Mouse (Mus musculus): ENCODE data around the gene Adamts12. TPM values are rescaled to one million over a fixed set of nuclear protein-coding genes. Genes with fewer than 3 reads are reported as not detected.

Gene Adamts12
- total RNA-seq, 2 experiments from 2014 or later, result 5.2 to 6.5 TPM

DNA sequence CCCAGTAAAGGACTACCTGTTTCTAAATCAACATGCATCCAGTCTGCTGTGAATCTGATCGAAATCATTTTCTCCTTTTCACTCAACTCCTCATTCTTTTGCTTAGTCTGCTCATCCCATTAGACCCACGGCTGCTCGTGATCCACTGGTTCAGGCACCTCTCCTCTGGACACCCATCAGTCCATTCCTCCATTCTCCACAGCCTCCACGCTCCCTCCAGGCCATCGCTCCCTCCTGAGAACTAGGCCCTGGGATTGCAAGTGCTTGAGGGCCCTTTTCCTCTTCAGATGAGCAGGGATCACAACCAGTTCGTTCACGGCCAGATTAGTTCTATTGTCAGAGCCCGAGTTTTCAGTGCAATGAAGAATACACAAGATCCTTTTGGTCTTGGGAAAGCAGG lies 316.0 kb downstream of the Adamts12 start:
- intact Hi-C loops (cut with DNase I), result loop anchor here (2.0 kb wide), 1 partner anchor 460 kb away; no protein-coding TSS in a partner anchor
- DNase-seq, result no peak

DNA sequence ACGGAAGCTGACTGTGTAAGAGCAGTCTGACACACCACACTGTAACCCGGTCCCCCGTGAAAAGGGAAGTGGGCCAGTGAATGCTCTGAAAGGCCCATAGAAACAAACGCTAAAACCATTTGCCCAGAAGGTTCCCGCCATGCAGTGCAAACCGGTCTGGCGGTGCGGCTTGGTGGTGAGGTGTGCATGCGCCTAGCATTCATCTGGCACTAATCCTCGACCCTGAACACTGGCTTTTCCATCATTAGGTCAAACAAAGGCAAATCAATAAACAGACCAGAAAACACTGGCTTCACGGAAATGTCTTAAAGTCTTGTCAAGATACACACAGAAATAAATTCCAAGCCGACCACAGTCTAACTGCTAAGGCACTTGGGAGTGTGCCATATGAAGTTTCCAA lies 318.0 kb downstream of the Adamts12 start:
- DNase-seq, result no peak
- intact Hi-C loops (cut with DNase I), result loop anchor here (2.0 kb wide), 1 partner anchor 344 kb away; no protein-coding TSS in a partner anchor

DNA sequence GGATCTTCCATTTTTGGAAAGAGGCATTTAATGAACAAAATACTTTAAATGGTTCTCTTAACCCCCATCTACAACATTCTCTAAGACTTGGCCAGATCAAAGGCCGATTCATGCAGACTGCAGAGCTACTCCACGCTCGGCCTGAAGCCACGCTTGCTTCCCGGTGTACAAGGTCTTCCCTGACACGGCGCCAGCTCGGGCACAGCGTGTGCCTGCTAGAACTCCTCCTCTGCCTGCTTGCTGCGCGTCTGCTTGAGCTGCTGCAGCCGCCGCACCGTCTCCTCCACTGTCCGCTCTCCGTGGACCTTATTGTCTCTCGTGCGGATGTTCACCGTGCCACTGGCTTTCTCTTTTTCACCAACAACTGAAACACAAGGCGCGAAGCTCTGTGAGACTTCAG lies 319.2 kb downstream of the Adamts12 start:
- intact Hi-C loops (cut with DNase I), result loop anchor here (2.0 kb wide), 1 partner anchor 345 kb away; no protein-coding TSS in a partner anchor
- no peak for DNase-seq

DNA sequence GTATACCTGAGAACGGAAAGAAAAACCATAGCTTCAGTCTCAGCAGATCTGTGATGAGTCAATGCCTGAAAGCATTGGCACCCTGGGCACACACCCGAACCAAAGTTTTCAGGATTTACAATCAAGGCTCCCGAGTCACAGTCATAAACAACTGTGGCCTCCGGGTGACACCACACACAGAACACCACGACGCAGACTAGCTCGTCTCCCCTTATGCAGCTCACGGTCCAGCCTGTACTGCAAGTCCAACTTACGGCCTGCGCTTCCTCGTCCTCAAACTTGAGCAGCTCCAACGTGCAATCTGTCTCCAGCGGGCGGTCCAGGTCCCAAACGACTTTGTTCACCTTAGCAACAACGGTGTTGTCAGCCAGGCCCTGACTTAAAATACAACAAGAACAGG lies 328.3 kb downstream of the Adamts12 start:
- intact Hi-C loops (cut with DNase I), result no loop called here
- DNase-seq, result no peak

DNA sequence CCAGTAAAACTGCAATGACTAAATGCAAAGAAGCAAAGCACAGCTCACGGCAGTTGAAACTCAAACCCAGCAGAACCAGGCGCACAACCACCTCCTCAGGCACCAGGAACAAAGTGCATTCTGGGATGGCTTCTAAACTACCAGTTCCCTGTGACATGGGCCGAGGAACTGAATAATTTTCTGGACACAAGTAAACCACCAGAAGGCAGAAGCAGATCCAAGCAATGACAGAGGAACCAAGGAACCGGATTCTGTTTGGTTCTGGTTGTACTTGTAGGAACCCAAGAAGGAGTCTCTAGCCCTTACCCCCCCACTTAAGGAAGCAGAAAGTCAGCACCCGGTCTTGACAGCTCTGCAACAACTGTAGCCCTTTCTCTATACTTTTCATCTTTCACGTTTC lies 331.8 kb downstream of the Adamts12 start:
- intact Hi-C loops (cut with DNase I), result no loop called here
- DNase-seq, result no peak

Other genes with a start within 250 kb of the Adamts12 start
- gene C1qtnf3, start 112.5 kb upstream of the Adamts12 start, total RNA-seq (2021), result under 1 TPM; 0.16 to 0.36 TPM
- gene Amacr, start 83.0 kb upstream of the Adamts12 start, total RNA-seq (2021), result 1 to 10 TPM; 5.8 to 7.2 TPM
- gene Slc45a2, start 64.1 kb upstream of the Adamts12 start, total RNA-seq (2021), result not detected
- gene Rxfp3, start 26.8 kb upstream of the Adamts12 start, total RNA-seq (2021), result 1 to 10 TPM; 4.4 to 5.6 TPM

All from left cerebral cortex, postnatal 4 days (tissue).